Mouse (Mus musculus) c-Kit-negative CD71-positive TER-119-positive erythroid progenitor cells, embryonic 14.5 days (primary cell): ENCODE results near the gene Def6.

Experiments
- DNase-seq: peaks from one replicate; pipeline ENCODE4 v3.0.0-alpha.2; 2013; ENCODE audit warnings: low read depth, low spot score

Gene Def6

DNA sequence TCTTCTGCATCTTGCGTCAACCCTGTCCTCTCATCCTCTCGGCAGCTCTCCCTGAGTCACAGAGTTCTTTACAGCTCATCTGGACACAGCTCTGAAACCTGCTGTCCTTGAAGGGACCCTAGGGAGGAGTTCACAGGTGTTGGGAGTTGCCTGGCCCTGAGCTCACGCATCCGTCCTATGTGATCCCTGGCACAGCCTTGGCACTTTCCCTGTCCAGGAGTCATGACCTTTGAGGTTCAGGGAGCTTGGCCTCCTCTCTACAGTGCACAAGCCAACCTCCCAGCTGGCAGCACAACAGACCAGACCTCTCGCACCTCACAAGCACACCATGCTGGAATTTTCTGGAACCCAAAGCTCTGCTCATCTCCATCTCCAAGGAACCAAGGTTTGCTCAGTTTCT, 33.3 kb downstream of the Def6 start:
- no peak for DNase-seq

DNA sequence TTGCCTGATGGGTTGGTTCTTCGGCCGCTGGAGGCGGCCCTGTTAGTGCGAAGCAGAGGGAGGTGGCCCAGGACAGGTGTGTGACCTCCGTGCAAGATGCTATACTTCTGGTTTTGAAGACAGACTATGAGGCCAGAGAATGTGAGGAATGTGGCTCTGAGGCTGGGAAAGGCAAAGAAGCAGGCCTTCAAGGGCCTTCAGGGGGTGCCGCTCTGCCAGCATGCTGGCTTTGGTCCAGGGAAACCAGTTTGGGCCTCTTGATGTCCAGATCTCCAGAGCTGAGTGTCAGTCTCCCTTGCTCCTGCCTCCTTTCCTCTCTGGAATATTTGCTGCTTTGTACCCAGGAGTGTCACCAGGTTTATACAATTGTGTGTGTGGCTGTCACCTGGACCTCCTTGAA, 34.7 kb downstream of the Def6 start:
- no peak for DNase-seq

DNA sequence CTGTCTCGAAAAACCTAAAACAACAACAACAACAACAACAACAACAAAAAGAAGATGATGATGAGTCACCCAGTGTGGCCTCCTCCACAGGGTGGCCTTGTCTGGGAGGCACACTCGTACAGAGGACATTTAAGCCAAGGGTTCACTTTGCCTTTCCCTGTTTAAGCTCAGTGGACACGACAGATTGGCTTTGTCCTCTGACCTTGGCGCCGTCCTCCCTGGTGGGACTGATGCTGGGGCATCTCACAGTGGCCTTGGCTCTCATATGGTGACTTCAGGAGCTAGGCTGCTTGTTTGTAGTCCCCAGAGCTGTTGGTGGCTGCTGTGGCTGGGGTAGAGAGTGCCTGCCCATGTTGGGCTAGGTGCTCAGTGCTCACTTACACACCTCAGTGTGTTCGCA, 36.6 kb downstream of the Def6 start:
- no peak for DNase-seq

DNA sequence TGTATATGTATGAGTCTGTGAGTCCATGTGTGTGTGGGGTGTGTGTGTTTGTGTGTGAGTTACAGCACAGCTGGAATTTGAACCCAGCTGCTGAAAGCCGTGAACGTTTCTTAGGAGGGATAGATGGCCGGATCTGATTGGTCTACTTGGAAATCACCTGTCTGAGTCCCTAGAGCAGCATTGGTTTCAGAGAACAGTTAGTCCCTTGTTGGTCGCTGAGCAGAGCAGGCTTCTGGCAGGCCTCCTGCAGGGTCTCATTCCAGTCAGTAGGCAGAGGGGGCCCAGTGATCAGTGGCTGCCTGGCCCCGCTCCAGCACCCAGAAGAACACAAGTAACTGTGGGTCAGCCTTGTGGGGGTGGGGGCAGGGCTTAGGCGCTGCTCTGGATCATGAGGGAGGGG, 37.1 kb downstream of the Def6 start:
- no peak for DNase-seq

DNA sequence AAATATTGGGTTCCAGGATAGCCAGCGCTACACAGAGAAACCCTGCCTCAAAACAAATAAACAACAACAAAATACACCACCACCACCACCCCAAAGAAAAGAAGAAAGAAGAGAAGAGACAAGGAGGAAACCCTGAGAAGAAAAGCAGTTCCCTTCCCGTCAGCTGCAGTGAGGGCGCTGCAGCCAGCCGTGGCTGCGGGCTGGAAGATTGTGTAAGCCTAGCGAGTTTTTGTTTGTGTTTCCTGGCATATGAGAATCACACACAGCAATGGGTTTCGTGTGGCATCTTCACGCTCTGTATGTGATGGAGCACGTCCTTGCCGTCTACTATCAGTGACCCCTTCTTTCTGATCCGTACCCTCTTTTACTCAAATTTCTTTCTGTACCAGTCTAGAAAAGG, 39.1 kb downstream of the Def6 start:
- DNase-seq, result no peak

DNA sequence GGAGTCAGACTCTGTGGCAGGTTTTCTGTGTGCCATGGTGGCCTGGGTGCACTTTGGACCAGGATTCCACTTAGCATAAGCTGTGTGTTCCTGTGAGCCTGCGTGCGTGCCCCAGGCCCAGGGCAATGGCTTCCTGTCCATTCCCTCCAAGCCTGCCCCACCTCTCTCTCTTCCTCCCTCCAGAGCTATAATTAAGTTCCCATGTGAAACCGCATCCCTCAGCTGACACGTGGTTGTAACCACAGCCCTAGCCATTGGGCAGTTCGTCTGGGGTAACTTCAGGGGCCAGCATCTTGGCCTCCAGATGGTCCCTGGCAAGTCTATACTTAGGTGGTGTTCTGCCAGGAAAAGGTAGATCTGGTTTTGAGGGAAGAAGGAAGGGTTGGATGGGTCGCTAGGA, 40.0 kb downstream of the Def6 start:
- no peak for DNase-seq

DNA sequence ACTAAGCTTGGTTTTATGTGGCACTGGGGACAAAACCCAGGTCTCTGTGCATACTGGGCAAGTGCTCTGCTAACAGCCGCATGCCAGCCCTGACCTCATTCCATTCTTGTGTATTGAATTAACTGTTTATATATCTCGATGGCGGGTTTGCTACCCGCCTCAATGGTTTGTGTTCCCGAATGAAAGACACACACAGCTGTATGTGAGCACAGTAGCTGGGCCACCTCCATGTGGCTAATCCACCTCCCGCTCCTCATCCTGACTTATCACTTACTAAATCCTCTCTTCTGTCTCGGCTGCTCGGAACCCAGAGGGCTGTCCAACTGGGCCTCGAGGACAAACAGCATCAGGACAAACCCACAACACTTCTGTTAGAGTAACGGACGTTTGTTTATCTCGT, 41.5 kb downstream of the Def6 start:
- no peak for DNase-seq

DNA sequence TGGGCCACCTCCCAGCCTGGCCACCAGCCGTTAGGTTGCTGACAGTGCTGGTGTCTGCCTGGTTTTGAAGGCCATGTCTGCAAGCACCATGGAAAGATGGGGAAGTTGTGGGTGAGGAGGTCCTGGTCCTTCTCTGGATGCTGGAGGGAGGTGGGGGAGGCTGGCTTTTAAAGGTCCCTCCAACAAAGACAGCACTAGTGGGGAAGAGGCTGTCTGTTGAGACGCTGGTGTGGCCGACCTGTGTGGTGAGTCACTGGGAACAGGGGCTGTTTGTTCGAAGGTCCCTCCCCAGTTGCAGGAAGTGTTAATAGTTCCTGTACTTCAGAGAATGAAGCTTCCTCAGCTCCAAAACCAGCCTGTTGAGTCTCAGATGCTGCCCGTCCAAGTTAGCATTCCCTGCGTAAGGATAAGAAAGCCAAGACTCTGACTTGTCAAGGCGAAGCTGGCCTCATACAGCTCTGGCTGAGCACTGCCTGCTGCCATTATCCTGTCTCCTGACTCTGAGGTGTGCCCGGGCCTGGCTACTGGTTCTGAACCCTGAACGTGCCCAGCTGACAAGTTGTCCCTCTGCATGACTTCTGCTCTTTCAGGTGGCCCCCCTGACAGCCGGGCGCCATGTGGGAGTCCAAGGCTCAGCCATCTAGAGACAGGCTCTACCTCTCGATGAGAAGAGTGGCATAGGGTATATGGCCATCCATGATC, 44.2 kb downstream of the Def6 start:
- DNase-seq, result no peak

DNA sequence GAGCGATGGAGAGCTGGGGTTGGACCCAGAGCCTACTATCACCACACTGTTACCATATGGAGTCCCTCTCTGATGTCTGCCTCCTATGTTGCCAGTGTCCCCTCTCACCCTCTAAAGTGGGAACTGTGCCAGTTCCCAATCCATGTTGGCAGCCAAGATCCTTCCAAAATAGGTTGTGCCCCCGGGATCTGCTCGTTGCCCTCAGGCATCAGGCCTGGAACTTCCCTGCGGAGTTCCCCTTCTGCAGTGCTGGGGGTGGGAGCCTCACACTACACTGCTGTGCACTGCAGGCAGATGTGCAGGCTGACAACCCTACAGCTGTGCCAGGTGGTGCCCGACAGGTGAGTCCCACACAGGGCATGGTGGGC, 44.7 kb downstream of the Def6 start:
- DNase-seq, result no peak

DNA sequence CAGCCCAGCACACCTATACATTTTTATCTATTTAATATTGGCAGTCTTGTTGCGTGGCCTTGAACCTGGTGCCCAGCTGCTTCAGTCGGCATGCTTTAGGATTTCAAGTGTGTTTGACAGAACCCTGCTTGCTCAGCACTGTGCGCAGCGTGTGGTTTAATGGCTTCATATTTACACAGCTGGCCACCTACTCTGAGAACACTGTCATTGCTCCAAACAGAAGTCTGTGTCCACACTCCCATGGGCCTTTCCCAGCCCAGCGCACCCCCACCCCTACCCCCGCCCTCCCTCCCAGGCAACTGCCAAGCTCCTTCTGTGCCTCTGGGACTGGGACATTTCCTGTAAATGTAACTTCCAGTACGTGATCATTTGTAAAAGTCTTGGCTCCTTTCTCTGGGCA, 45.6 kb downstream of the Def6 start:
- DNase-seq, result no peak

DNA sequence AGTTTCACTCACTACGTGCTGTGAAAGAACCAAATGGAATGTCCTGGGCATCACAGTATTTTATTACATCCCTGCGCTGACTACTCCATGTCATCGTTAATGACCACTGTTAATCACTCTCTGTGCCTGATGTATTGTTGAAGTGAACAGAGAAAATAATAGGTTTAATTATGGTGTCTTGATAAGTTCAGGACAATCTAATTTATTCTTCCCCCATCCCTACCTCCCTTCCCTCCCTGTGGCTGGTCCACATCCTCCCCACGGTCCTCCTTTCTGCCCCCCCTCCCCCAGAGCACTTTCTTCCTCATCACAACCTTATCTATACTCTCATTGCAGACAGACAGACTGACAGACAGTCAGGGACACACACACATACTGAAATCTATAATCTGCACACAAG, 47.2 kb downstream of the Def6 start:
- DNase-seq, result no peak

DNA sequence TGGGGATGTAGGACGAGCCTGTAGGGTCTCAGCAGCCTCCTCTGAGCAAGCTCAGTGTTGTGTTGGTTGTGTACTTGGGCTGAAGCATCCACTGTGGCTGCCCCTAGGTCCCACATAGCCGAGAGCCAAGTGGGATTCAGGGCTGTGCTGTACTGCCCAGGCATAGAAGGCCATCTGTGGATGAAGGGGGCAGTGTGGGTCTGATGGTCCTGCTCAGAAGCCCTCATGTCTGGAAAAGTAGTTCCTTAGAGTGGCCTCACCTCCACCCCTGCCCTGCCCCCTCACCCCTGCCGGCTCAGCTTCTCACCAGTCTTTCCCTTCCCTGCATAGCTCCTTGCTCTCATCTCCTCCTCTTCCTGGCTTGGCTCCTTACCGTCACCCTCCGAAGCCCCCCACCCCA, 48.1 kb downstream of the Def6 start:
- no peak for DNase-seq

DNA sequence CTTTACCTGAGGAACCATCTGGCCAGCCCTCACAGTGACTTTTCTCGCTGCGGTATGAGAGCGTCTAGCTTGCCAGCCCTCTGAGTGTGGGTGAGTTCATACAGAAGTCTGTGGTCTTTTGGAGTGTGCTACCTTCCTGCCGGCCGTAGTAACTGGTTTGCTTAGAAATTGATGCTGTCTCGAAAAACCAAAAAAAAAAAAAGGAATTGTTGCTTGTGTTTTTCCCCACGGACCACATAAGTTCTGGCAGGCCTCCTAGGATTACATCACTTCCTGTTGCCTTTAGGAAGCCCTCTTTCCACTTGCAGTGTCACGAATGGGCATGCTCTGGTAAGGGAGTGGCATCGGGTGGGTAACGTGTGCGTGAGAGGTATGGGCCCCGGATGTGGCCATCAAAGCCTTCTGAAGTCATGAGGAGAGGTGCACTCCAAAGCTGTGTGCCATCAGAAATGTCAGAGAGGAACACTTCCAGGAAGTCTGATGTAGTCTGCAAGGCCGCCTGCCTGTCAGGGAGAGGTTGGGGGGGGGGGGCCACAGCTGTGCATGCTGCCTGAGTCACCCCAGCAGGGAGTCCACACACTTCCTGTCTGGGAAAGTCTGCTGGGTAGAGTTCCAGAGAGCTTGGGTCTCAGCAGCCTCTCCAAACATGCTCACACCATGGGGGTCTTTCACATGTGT, 49.2 kb downstream of the Def6 start:
- no peak for DNase-seq

DNA sequence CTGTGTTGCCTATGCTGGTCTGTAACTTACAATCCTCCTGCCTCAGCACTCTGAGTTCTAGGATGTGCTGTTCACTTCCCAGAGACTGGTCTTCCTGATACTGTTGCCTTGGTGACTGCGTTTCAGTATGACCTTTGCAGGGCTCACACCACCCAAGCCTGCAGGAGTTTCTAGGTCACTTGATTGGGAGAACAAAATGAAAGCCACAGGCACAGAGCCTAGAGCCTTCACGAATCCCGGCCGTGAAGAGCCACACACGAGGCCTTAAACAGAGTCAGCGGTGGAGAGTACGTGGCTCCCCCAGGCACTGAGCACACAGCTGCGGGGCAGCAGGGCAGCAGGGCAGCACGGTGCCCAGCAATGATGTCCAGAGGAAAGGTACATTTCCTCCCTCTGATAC, 50.7 kb downstream of the Def6 start:
- no peak for DNase-seq

DNA sequence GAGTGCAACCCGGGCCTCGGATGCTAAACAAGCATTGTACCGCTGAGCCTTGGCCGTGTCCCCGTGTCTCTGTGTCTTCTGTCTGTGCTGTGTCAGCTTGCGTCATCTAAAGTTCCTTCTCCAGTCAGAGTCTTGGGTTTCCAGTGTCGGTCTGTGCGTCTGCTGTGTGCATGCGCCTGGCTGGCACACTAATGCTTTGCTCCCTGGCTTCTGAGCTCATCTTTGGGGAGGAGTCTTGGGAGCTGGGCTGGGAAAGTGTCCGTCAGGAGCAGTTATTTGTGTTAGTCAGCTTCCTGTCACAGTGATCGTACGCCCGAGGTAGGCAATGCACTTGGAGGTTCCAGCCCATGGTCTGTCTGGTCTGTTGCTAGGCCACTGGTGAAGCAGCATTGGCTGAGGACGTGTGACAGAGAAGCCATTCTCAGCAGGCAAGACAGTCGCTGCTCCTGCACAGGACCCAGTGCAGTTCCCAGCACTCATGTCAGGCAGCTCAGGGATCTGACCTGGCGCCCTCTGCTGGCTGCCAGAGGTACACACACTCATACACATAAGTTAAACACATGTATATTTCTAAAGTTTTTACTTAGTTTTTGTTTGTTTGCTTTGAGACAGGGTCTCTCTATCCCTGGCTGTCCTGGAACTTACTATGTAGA, 52.4 kb downstream of the Def6 start:
- DNase-seq, result no peak

DNA sequence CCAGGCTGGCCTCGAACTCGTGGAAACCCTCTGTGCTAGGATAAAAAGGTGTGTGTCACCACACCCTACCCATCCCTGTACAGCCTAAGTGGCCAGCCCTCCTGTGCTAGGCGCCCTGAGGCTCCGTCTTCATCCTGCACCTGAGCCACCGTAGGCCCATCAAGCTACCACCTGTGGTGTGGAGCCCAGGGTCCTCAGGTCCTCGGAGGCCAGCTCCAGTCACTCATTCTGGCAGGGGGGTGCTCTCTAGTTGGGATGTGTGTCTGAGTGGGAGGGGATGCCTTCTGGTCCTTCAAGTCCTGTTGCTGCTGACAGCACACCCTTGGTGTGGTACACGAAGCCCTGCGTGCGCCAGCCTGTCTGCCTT, 52.9 kb downstream of the Def6 start:
- no peak for DNase-seq

DNA sequence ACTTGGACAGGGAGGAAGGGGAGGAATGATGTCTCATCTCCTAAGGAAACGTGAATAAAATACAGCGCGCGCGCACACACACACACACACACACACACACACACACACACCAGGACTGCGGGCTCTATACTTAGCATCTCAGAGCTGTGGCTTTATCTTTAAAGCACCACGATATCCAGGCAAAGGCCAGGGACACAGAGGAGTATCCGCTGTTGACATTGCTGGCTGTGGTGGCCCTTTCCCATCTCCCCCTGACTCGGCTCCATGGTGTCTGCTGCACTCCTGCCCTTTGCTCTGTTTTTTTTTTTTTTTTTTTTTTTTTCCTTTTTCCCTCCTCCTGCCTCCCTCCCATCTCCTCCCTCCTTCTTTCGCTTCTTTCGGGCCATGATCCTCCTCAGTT, 54.2 kb downstream of the Def6 start:
- no peak for DNase-seq

DNA sequence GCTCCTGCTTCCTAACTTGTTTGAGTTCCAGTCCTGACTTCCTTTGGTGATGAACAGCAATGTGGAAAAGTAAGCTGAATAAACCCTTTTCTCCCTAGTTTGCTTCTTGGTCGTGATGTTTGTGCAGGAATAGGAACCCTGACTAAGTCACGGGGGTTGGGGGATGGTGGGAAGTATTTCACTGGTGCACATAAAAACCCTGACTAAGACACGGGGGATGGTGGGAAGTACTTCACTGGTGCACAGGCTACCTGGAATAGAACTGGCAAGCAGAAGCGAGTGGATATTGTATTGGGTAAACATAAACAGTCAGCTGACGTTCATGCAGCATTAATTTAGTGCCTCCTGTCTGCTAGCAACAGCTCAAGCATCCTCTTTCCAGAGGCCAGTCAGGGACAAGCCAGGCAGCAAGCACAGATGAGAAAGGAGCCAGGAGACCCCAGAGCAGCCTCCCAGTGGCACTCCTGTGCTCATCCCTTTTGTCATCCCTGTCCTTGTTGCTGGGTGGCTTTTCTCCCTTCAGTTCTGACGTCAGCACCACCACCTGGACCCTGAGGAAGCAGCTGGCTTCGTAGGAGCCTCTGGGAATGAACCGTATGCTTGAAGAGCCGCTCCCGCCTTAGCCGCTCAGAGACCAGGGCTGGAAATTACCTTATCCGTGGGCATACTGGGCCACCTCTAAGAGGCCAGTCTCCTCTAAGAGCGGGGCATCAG, 55.8 kb downstream of the Def6 start:
- DNase-seq, result no peak

DNA sequence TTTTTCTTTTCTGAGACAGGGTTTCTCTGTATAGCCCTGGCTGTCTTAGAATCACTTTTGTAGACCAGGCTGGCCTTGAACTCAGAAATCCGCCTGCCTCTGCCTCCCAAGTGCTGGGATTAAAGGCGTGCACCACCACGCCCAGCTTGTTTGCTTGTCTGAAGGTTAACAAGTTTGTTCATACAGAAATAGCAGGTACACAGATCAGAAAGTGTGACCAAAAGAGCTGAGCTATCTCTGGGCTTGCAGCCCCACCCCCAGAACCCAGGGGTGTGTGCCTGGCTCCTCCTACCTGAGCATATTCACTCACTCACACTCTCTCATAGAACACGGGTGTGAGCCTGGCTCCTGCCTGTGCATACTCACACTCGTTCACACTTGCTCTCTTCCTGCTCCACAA, 59.7 kb downstream of the Def6 start:
- DNase-seq, result no peak

DNA sequence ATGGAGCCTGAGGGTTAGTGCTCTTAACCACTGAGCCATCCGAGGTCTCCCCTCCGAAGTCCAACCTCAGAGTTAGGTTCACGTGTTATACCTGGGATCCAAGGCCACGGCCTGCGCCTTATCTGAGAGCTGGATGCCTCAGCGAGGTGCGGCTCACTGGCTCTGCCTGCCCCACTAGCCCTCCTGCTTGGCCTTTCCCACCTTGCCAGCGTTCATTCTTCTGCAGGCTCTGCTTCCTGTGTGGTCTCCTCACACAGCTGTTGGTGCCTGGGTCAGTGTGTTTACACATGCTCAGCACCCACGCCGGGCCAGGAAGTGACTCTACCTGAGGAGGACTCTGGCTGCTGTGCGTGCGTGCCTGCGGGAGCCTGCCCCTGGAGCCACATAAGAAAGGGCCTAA, 62.6 kb downstream of the Def6 start:
- no peak for DNase-seq

DNA sequence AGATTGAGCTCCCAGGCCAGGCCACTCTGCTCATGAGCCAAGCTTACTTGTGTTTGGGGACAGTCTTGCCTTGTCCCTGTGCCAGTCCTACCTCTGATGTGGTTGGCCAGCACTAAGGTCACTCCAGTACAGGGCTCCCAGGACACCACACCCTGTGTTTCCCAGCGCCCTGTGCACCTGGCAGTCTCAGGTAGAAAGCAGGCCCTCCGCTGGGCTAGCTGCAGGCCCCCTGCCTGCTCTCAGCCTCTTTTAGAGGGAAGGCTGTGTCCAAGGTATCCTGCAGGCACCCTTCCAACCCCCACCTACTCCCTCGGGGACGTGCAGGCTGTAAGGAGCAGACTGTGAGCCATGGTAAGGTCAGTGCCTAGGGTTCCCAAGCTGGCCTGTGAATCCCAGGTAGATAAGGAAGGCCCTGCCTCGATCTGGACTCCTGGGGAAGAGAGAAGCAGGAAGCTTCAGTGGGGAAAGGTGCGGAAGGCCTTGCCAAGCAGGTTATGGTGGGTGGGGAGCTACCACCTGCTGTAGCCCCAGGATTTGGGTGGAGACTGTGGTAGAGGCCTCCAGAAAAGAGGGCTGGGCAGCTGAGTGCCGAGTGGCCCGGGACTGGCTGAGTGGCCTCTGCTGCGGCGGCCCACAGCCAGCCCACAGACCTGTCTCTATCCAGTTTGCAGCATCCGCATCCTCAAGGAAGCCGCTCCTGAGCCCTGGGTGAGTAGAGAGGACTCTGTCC, 64.1 kb downstream of the Def6 start:
- no peak for DNase-seq

DNA sequence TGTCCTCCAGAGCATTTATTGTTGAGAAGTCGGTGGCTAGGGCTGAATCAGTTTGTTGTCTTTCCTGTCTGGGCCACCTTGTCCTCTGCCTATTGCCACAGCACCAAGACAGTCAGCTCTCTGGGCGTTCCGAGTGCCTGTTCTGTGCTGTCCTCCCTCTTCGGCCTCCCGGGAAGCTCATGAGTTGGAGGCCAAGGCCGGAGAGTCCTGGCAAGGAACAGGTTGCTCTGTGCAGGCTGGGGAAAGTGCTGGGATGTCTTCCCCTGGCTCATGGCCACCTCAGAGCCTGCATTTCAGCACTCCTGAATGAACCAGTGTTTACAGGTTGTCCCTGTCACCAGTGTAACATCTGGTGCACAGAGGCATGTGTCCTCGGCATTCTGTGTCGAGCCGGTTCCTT, 64.7 kb downstream of the Def6 start:
- DNase-seq, result no peak
